Mouse (Mus musculus): Measurements from ENCODE around the gene Gm28870.
"Not testable (repeated sequence)": the region's sequence is repeated elsewhere in the genome, so short reads cannot be mapped to it uniquely, and the experiment has no call there.

Gene Gm28870

GRCm38 (mm10) chrY:50096976-50097375 lies at the start of gene Gm28870:
TSS of gene Gm28870 (plus strand) at chrY:50097276.
- not testable (repeated sequence) for DNase-seq (ENCODE audit: low read depth, low spot score)
